Mouse (Mus musculus) bone marrow, adult 2 months (tissue): ENCODE measurements around the gene Mynn. TPM values are rescaled to one million over a fixed set of nuclear protein-coding genes. Genes with fewer than 3 reads are reported as not detected.

ENCODE experiments used
- H3K27ac ChIP-seq: fragments of 200-500 bp; 2 replicates; pipeline ENCODE4 v1.5.1; 2012; ENCODE audit warnings: low read depth, mild to moderate bottlenecking, control low read depth, inconsistent platforms, low read length; ENCODE audit not compliant: control insufficient read depth, poor library complexity, insufficient read depth
- H3K4me1 ChIP-seq: fragments of 200-500 bp; 2 replicates; pipeline ENCODE4 v1.6.1; 2011; ENCODE audit warnings: low read length; ENCODE audit not compliant: control insufficient read depth, insufficient read depth
- H3K4me3 ChIP-seq: fragments of 200-500 bp; replicated peaks from 2 replicates; pipeline ENCODE3; 2011; ENCODE audit warnings: mild to moderate bottlenecking, low read depth, low read length, control low read depth; ENCODE audit not compliant: control insufficient read depth
- CTCF ChIP-seq: fragments of 200-500 bp; IDR thresholded peaks from 2 replicates; pipeline ENCODE4 v1.5.1; 2011; ENCODE audit warnings: low read length, control low read depth; ENCODE audit not compliant: control insufficient read depth, insufficient read depth
- POLR2A ChIP-seq: fragments of 200-500 bp; IDR thresholded peaks from 2 replicates; pipeline ENCODE4 v1.6.1; 2011; ENCODE audit warnings: low read depth, mild to moderate bottlenecking, control low read depth, low read length, borderline replicate concordance; ENCODE audit not compliant: control insufficient read depth
- WGBS: fragments of 180-500 bp; shearing (Covaris S2); methylation state at CpG from one replicate; pipeline ENCODE4 v1.1.7; 2018; 5-methylcytosine and 5-hydroxymethylcytosine counted together
- polyA plus RNA-seq: library from polyadenylated mRNA; stranded (reverse); fragments of >200 nt; gene quantifications from 2 replicates; pipeline ENCODE4 v1.2.4, GENCODE M21; 2011; ENCODE audit warnings: low replicate concordance; ENCODE audit not compliant: missing spikeins, insufficient read depth, insufficient read length

Gene Mynn
- polyA plus RNA-seq, 1 experiment: 9.7 TPM

- H3K4me1 ChIP-seq: no peaks in the 10 kb centered on the region; the same call in 1 of the 2 replicates
- H3K27ac ChIP-seq: no peak overlapping the region
- TF ChIP-seq POLR2A (no peak), CTCF (no peak)
- WGBS: under 1% methylated on average over 41 of the region's 41 CpGs
- no peak overlapping the region for H3K4me3 ChIP-seq
Measured at GRCm38 (mm10) chr3:30650062-30650841, 48.4 kb downstream of the Mynn start.

GRCm38 (mm10) chr3:30655937-30656336 lies 54.1 kb downstream of the Mynn start:
- H3K27ac ChIP-seq: no peak overlapping the region
- no peaks in the 10 kb centered on the region; the same call in 1 of the 2 replicates for H3K4me1 ChIP-seq
- H3K4me3 ChIP-seq: no peak overlapping the region
- no peak for TF ChIP-seq CTCF
- no peak for TF ChIP-seq POLR2A
- WGBS: 39% methylated on average over 5 of the region's 5 CpGs

GRCm38 (mm10) chr3:30658486-30658885 lies 56.6 kb downstream of the Mynn start:
- TF ChIP-seq CTCF (no peak), POLR2A (no peak)
- Histone ChIP-seq H3K4me1 (no peaks in the 10 kb centered on the region; the same call in 1 of the 2 replicates), H3K27ac (no peak overlapping the region), H3K4me3 (no peak overlapping the region)
- 84% methylated on average over 9 of the region's 9 CpGs for WGBS

Other genes starting within 250 kb of the Mynn start
- 0.70 and 1.4 TPM in 2 replicates for gene Mecom, start 54.1 kb upstream of the Mynn start, polyA plus RNA-seq
- gene Actrt3, start 2.1 kb upstream of the Mynn start, polyA plus RNA-seq: not detected in 2 replicates
- not detected in 2 replicates for gene Lrriq4, start 42.4 kb downstream of the Mynn start, polyA plus RNA-seq
- gene Lrrc34, start 45.8 kb downstream of the Mynn start, polyA plus RNA-seq: 2.1 TPM in 1 of 2 replicates, not detected in the other
- 2.2 TPM in 1 of 2 replicates, not detected in the other for gene Lrrc31, start 97.8 kb downstream of the Mynn start, polyA plus RNA-seq
- gene Samd7, start 144.2 kb downstream of the Mynn start, polyA plus RNA-seq: not detected in 2 replicates
- gene Sec62, start 190.8 kb downstream of the Mynn start, polyA plus RNA-seq: 60.8 and 65.8 TPM in 2 replicates